Mouse (Mus musculus): Measurements from ENCODE around the gene Efnb1.

The Efnb1 gene

GRCm38 (mm10) chrX:99154358-99154757 is 18.4 kb downstream of the Efnb1 start:
- DNase-seq (ENCODE audit: low spot score), result no peak

GRCm38 (mm10) chrX:99159020-99159419 is 23.1 kb downstream of the Efnb1 start:
- no peak for DNase-seq (ENCODE audit: low spot score)

- no peak for DNase-seq (ENCODE audit: low spot score)
Measured at GRCm38 (mm10) chrX:99164111-99164510, 28.2 kb downstream of the Efnb1 start.

- DNase-seq (ENCODE audit: low spot score), result no peak
Measured at GRCm38 (mm10) chrX:99164855-99165368, 29.0 kb downstream of the Efnb1 start.

GRCm38 (mm10) chrX:99167014-99167413 is 31.1 kb downstream of the Efnb1 start:
- DNase-seq (ENCODE audit: low spot score), result no peak

- no peak for DNase-seq (ENCODE audit: low spot score)
Measured at GRCm38 (mm10) chrX:99167550-99167949, 31.6 kb downstream of the Efnb1 start.

- DNase-seq (ENCODE audit: low spot score), result no peak
Measured at GRCm38 (mm10) chrX:99172301-99172700, 36.4 kb downstream of the Efnb1 start.

- no peak for DNase-seq (ENCODE audit: low spot score)
Measured at GRCm38 (mm10) chrX:99185081-99185596, 49.2 kb downstream of the Efnb1 start.

- DNase-seq (ENCODE audit: low spot score), result no peak
Measured at GRCm38 (mm10) chrX:99186497-99187435, 50.8 kb downstream of the Efnb1 start.

GRCm38 (mm10) chrX:99191441-99192087 is 55.6 kb downstream of the Efnb1 start:
- DNase-seq (ENCODE audit: low spot score), result no peak

GRCm38 (mm10) chrX:99196910-99197309 is 61.0 kb downstream of the Efnb1 start:
- DNase-seq (ENCODE audit: low spot score), result no peak

GRCm38 (mm10) chrX:99198532-99198931 is 62.6 kb downstream of the Efnb1 start:
- no peak for DNase-seq (ENCODE audit: low spot score)
